8 mouse cellular contexts compared by ENCODE assay signal in the genomic region with DNA sequence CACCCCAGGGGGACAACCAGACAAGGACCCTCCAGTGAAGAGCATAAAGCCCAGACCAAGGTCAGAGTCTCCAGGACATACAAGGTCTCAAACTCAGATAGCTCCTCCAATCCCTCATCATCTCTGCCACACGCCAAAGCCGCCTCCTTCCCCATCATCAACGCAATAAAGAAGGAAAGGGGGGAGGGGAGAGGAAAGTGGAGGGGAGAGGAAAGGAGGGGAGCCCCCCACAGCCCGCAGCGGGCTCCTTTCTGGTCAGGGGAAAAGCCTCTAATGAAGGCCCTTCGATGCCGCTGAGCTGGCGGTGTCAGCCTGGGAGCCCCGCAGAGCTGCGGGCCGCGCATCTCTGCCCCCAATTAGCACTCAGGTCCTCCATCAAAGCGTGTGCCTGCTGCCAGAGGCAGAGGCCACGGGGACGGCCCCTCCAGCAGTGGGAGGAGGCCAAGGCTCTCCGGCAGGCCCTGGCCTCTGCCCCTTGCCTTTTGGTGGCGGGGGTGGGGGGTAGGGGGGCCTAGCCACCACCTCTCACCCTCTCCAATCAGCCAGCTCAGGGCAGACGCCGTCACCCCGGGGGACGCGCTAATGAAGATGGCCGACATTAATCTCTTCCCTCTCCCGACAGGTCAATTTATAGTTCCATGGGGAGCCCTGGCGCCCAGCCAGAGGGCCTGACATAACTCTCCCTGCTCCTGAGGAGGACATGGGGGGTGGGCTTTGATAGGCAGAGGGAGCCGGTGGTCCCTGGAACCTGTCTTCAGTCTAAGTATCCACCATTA. TPM values are rescaled to one million over a fixed set of nuclear protein-coding genes. Genes with fewer than 3 reads are reported as not detected.
DNase-seq lines count a peak whose midpoint lies in the region; ATAC-seq and TF ChIP-seq lines count a peak whose summit lies in the region.

No protein-coding gene starts in this region.

- no peaks in the 10 kb centered on the region for H3K36me3 ChIP-seq in kidney, embryonic 14.5 days (ENCODE audit: control insufficient read depth, insufficient read depth, low read length)
- H3K36me3 ChIP-seq in hindbrain, embryonic 12.5 days: no peaks in the 10 kb centered on the region
- H3K36me3 ChIP-seq in midbrain, postnatal 0 days (ENCODE audit: insufficient read depth, low read length): no peaks in the 10 kb centered on the region

- H3K9ac ChIP-seq in kidney, embryonic 14.5 days (ENCODE audit: low read depth, low read length): peak overlapping the region; percentile 12; the same call in 1 of the 2 replicates
- peak overlapping the region; percentile 53; the same call in 1 of the 2 replicates for H3K9ac ChIP-seq in hindbrain, embryonic 12.5 days
- H3K9ac ChIP-seq in midbrain, postnatal 0 days (replicated peaks; ENCODE audit: low read length, poor library complexity, severe bottlenecking): peak overlapping the region; percentile 73

- WGBS in kidney, embryonic 14.5 days: under 1% methylated on average over 26 of the region's 26 CpGs
- under 1% methylated on average over 21 of the region's 26 CpGs for WGBS in hindbrain, embryonic 12.5 days
- 3% methylated on average over 25 of the region's 26 CpGs for WGBS in midbrain, postnatal 0 days

- peak; percentile 28 for ATAC-seq in kidney, embryonic 14.5 days (ENCODE audit: low FRiP score, low TSS enrichment)
- ATAC-seq in hindbrain, embryonic 12.5 days (ENCODE audit: low FRiP score): peak; percentile 41
- peak; percentile 5; the same call in 1 of the 2 replicates for ATAC-seq in midbrain, postnatal 0 days (ENCODE audit: low FRiP score)
- ATAC-seq in activated CD4-positive, CD25-positive, alpha-beta regulatory T cell, adult 4 months: no peak

- TF ChIP-seq CTCF in midbrain, postnatal 0 days (IDR thresholded peaks at IDR 0.05): no peak

- H3K4me1 ChIP-seq in kidney, embryonic 14.5 days (ENCODE audit: control insufficient read depth, insufficient read depth, low read length): peaks cover 56% of the 10 kb centered on the region
- peaks cover 80% of the 10 kb centered on the region for H3K4me1 ChIP-seq in hindbrain, embryonic 12.5 days
- peaks cover 38% of the 10 kb centered on the region for H3K4me1 ChIP-seq in midbrain, postnatal 0 days (ENCODE audit: insufficient read depth, low read length)

- H3K4me2 ChIP-seq in kidney, embryonic 14.5 days (replicated peaks; ENCODE audit: low read depth, low read length): peak overlapping the region; percentile 45
- H3K4me2 ChIP-seq in hindbrain, embryonic 12.5 days (replicated peaks): peak overlapping the region; percentile 64
- peak overlapping the region; percentile 77 for H3K4me2 ChIP-seq in midbrain, postnatal 0 days (ENCODE audit: low read depth, low read length, poor library complexity, severe bottlenecking)

- peaks cover 28% of the 10 kb centered on the region for H3K27me3 ChIP-seq in kidney, embryonic 14.5 days (ENCODE audit: control insufficient read depth, insufficient read depth, low read length)
- peaks cover 75% of the 10 kb centered on the region for H3K27me3 ChIP-seq in hindbrain, embryonic 12.5 days
- H3K27me3 ChIP-seq in midbrain, postnatal 0 days (ENCODE audit: insufficient read depth, low read length): no peaks in the 10 kb centered on the region

- H3K4me3 ChIP-seq in kidney, embryonic 14.5 days (ENCODE audit: low read length): peak overlapping the region; percentile 24
- H3K4me3 ChIP-seq in hindbrain, embryonic 12.5 days: peak overlapping the region; percentile 24
- peak overlapping the region; percentile 62 for H3K4me3 ChIP-seq in midbrain, postnatal 0 days (ENCODE audit: low read depth, low read length)

- no peaks in the 10 kb centered on the region for H3K9me3 ChIP-seq in kidney, embryonic 14.5 days (ENCODE audit: control insufficient read depth, low read length)
- no peaks in the 10 kb centered on the region for H3K9me3 ChIP-seq in hindbrain, embryonic 12.5 days (replicated peaks)
- no peaks in the 10 kb centered on the region for H3K9me3 ChIP-seq in midbrain, postnatal 0 days (ENCODE audit: low read length)

- DNase-seq in kidney, adult 18-20 months: no peak
- DNase-seq in embryo, embryonic 10.5 days (ENCODE audit: low spot score): peak; percentile 71
- DNase-seq in midbrain, postnatal 0 days (ENCODE audit: low spot score): peak; percentile 66
- DNase-seq in urinary bladder, postnatal 25 days (ENCODE audit: low spot score): no peak
- DNase-seq in left cerebral cortex, adult 11 months (ENCODE audit: low spot score): no peak

- no peak overlapping the region for H3K27ac ChIP-seq in kidney, embryonic 14.5 days (ENCODE audit: low read depth, low read length)
- peak overlapping the region; percentile 74 for H3K27ac ChIP-seq in hindbrain, embryonic 12.5 days
- peak overlapping the region; percentile 44 for H3K27ac ChIP-seq in midbrain, postnatal 0 days (ENCODE audit: low read depth, low read length)

RNA-seq across cellular contexts. Expression of a gene that starts 26.7 kb away (rescaled TPM):
- polyA plus RNA-seq in kidney, embryonic 14.5 days (2014; fragmentation: Nextera tagmentation; extraction: Ambion mirVana): 7.1 and 11.6 TPM in 2 replicates
- polyA plus RNA-seq in hindbrain, embryonic 12.5 days (2016; fragmentation: Nextera tagmentation; extraction: Ambion mirVana): 12.4 and 14.0 TPM in 2 replicates
- total RNA-seq in midbrain, postnatal 0 days (2014; rRNA removed): 125 and 131 TPM in 2 replicates
- 10.6 and 11.8 TPM in 2 replicates for polyA plus RNA-seq in midbrain, postnatal 0 days (2015; fragmentation: Nextera tagmentation; extraction: Ambion mirVana)
- 10 to 100 TPM; 12.2 to 16.0 TPM for polyA plus RNA-seq in activated CD4-positive, CD25-positive, alpha-beta regulatory T cell, adult 4 months (2017; shearing (Covaris generic))

Comparison
In these comparisons a context has a peak if more than half of its experiments do, and no peak if none do; other contexts are left out.
1. H3K9ac ChIP-seq: peak in every context shown above with its lines; median percentile 73 in midbrain, postnatal 0 days; 53 in hindbrain, embryonic 12.5 days; 12 in kidney, embryonic 14.5 days.
2. DNase-seq: peak in embryo, embryonic 10.5 days (single experiment) and midbrain, postnatal 0 days (single experiment); none in kidney, adult 18-20 months (single experiment), urinary bladder, postnatal 25 days (single experiment) and left cerebral cortex, adult 11 months (single experiment).
3. Peak in every context shown above with its lines, with median percentiles within 50 percentile points of each other: H3K4me2 ChIP-seq and H3K4me3 ChIP-seq.